Mouse (Mus musculus) liver, adult 2 months (tissue): ENCODE results near the gene Chchd4. TPM values are rescaled to one million over a fixed set of nuclear protein-coding genes. Genes with fewer than 3 reads are reported as not detected.
A peak's percentile ranks its signal among the peaks of the same experiment; 100 is the strongest.

Experiments used
- DNase-seq: peaks from one replicate; pipeline ENCODE4 v3.0.0-alpha.2; 2011; ENCODE audit warnings: low read depth, low spot score; ENCODE audit errors: extremely low read depth
- H3K27ac ChIP-seq: fragments of 200-500 bp; replicated peaks from 2 replicates; pipeline ENCODE4 v1.5.1; 2012; ENCODE audit warnings: low read depth, mild to moderate bottlenecking, control low read depth, inconsistent platforms, low read length; ENCODE audit not compliant: insufficient read depth
- H3K27me3 ChIP-seq: fragments of 200-500 bp; 2 replicates; pipeline ENCODE4 v1.6.1; 2012; ENCODE audit warnings: mild to moderate bottlenecking, moderate library complexity, low read length, inconsistent platforms; ENCODE audit not compliant: control insufficient read depth, insufficient read depth
- H3K36me3 ChIP-seq: fragments of 200-500 bp; 2 replicates; pipeline ENCODE4 v1.6.1; 2012; ENCODE audit warnings: low read length, inconsistent platforms; ENCODE audit not compliant: control insufficient read depth, insufficient read depth
- H3K4me1 ChIP-seq: fragments of 200-500 bp; 2 replicates; pipeline ENCODE4 v1.6.1; 2011; ENCODE audit warnings: low read length; ENCODE audit not compliant: control insufficient read depth, insufficient read depth
- H3K4me3 ChIP-seq: fragments of 200-500 bp; 2 replicates; pipeline ENCODE4 v1.5.1; 2011; ENCODE audit warnings: low read depth, mild to moderate bottlenecking, control low read depth, low read length, moderate library complexity; ENCODE audit not compliant: insufficient read depth
- H3K79me2 ChIP-seq: fragments of 200-500 bp; 2 replicates; pipeline ENCODE4 v1.6.1; 2012; ENCODE audit warnings: inconsistent platforms, mild to moderate bottlenecking, low read length, moderate library complexity; ENCODE audit not compliant: control insufficient read depth, insufficient read depth
- H3K9ac ChIP-seq: fragments of 200-500 bp; 2 replicates; pipeline ENCODE4 v1.6.1; 2012; ENCODE audit warnings: low read depth, mild to moderate bottlenecking, control low read depth, inconsistent platforms, low read length
- CTCF ChIP-seq: fragments of 200-500 bp; IDR thresholded peaks from 2 replicates; pipeline ENCODE4 v1.5.1; 2011; ENCODE audit warnings: low read depth, low read length, control low read depth
- POLR2A ChIP-seq: fragments of 200-500 bp; IDR thresholded peaks from 2 replicates; pipeline ENCODE4 v1.6.1; 2011; ENCODE audit warnings: low read length, control low read depth; ENCODE audit not compliant: insufficient read depth; ENCODE audit errors: extremely low read depth
- WGBS: fragments of 180-500 bp; shearing (Covaris S2); methylation state at CpG from one replicate; pipeline ENCODE4 v1.1.7; 2018; 5-methylcytosine and 5-hydroxymethylcytosine counted together
- polyA plus RNA-seq: library from polyadenylated mRNA; depleted of rRNA; stranded (reverse); fragments of >200 nt; gene quantifications from 2 replicates; pipeline ENCODE4 v1.2.3, GENCODE M21; 2012; rRNA removed
- total RNA-seq: library from RNA; depleted of rRNA; stranded (reverse); fragments of >200 nt; gene quantifications from 2 replicates; pipeline ENCODE4 v1.2.3, GENCODE M21; 2014; rRNA removed

Chchd4 gene
- total RNA-seq = 4.2 and 5.4 TPM in 2 replicates
- polyA plus RNA-seq = 4.2 and 4.5 TPM in 2 replicates

GRCm38 (mm10) chr6:91472868-91473804 lies at the start of gene Chchd4, which contains the start of gene Tmem43:
TSS of gene Chchd4 (minus strand) at chr6:91473546.
TSS of gene Tmem43 (plus strand) at chr6:91473703.
- H3K9ac ChIP-seq = peak within 1 kb of the TSS; percentile 86
- TF ChIP-seq CTCF = no peak
- peak; percentile 50; the same call in 1 of the 2 replicates for TF ChIP-seq POLR2A
- peak; percentile 100 for DNase-seq
- peaks cover 4% of the 10 kb centered on the region; the same call in 1 of the 2 replicates for H3K79me2 ChIP-seq
- H3K4me1 ChIP-seq = peaks cover 7% of the 10 kb centered on the region
- no peaks in the 10 kb centered on the region for H3K27me3 ChIP-seq
- peak within 1 kb of the TSS; percentile 79 for H3K4me3 ChIP-seq
- peak within 1 kb of the TSS; percentile 79 for H3K27ac ChIP-seq
- no peaks in the 10 kb centered on the region for H3K36me3 ChIP-seq
- WGBS = under 1% methylated on average over 74 of the region's 74 CpGs

GRCm38 (mm10) chr6:91522816-91523215 lies 49.5 kb upstream of the Chchd4 start:
- 98% methylated on average over 5 of the region's 5 CpGs for WGBS
- DNase-seq = no peak
- Histone ChIP-seq H3K4me3 (no peak overlapping the region), H3K36me3 (peaks cover 19% of the 10 kb centered on the region; the same call in 1 of the 2 replicates), H3K4me1 (no peaks in the 10 kb centered on the region), H3K9ac (no peak overlapping the region), H3K27ac (no peak overlapping the region), H3K27me3 (no peaks in the 10 kb centered on the region), H3K79me2 (no peaks in the 10 kb centered on the region)
- TF ChIP-seq POLR2A (no peak), CTCF (no peak)

- 91% methylated on average over 7 of the region's 7 CpGs for WGBS
- H3K36me3 ChIP-seq = peaks cover 19% of the 10 kb centered on the region; the same call in 1 of the 2 replicates
- no peaks in the 10 kb centered on the region; the same call in 1 of the 2 replicates for H3K79me2 ChIP-seq
- no peak overlapping the region for H3K27ac ChIP-seq
- TF ChIP-seq CTCF = no peak
- TF ChIP-seq POLR2A = no peak
- no peak for DNase-seq
- peaks cover 7% of the 10 kb centered on the region for H3K4me1 ChIP-seq
- H3K4me3 ChIP-seq = no peak overlapping the region
- H3K27me3 ChIP-seq = no peaks in the 10 kb centered on the region
- H3K9ac ChIP-seq = no peak overlapping the region
Observed at GRCm38 (mm10) chr6:91518454-91519020, 45.2 kb upstream of the Chchd4 start.

- no peaks in the 10 kb centered on the region for H3K27me3 ChIP-seq
- DNase-seq = peak; percentile 84
- peak within 1 kb of the TSS; percentile 75 for H3K9ac ChIP-seq
- peaks cover 7% of the 10 kb centered on the region for H3K4me1 ChIP-seq
- peak within 1 kb of the TSS; percentile 71 for H3K4me3 ChIP-seq
- peaks cover 13% of the 10 kb centered on the region; the same call in 1 of the 2 replicates for H3K36me3 ChIP-seq
- TF ChIP-seq POLR2A (peak; percentile 79), CTCF (0 out of 2 replicates have a peak, but pooled peaks have one; percentile 1)
- WGBS = under 1% methylated on average over 80 of the region's 80 CpGs
- no peaks in the 10 kb centered on the region; the same call in 1 of the 2 replicates for H3K79me2 ChIP-seq
- H3K27ac ChIP-seq = peak within 1 kb of the TSS; percentile 40
Observed at GRCm38 (mm10) chr6:91515545-91516449, 42.5 kb upstream of the Chchd4 start, which contains the start of the genes Xpc and Lsm3. TSS of gene Xpc (minus strand) at chr6:91515888. TSS of gene Lsm3 (plus strand) at chr6:91515928.

GRCm38 (mm10) chr6:91514737-91515362 lies 41.5 kb upstream of the Chchd4 start:
- peaks cover 8% of the 10 kb centered on the region; the same call in 1 of the 2 replicates for H3K36me3 ChIP-seq
- DNase-seq = peak; percentile 30
- no peaks in the 10 kb centered on the region for H3K27me3 ChIP-seq
- 30% methylated on average over 10 of the region's 10 CpGs for WGBS
- TF ChIP-seq POLR2A = no peak
- no peak for TF ChIP-seq CTCF
- peak overlapping the region; percentile 40 for H3K27ac ChIP-seq
- H3K79me2 ChIP-seq = no peaks in the 10 kb centered on the region; the same call in 1 of the 2 replicates
- H3K4me3 ChIP-seq = peak overlapping the region; percentile 71
- H3K9ac ChIP-seq = peak overlapping the region; percentile 75
- H3K4me1 ChIP-seq = peaks cover 7% of the 10 kb centered on the region
